In genomic region chr19:5874969-5875480, GRCm38 (mm10) we compare ENCODE assay signal across 8 mouse cellular contexts. TPM values are rescaled to one million over a fixed set of nuclear protein-coding genes. Genes with fewer than 3 reads are reported as not detected.
DNase-seq lines count a peak whose midpoint lies in the region; ATAC-seq lines count a peak whose summit lies in the region.

Gene Frmd8 (minus strand): TSS chr19:5875274.

- ATAC-seq in megakaryocyte progenitor cell, adult 5-6 weeks (replicated peaks; ENCODE audit: poor library complexity), result peak; percentile 81

- peak; percentile 91 for DNase-seq in adipocyte (ENCODE audit: low spot score)
- peak; percentile 98 for DNase-seq in embryo, embryonic 10 days (ENCODE audit: low spot score)
- peak; percentile 92 for DNase-seq in gastrocnemius, postnatal 10 days
- peak; percentile 98 for DNase-seq in induced T-regulatory cell, adult 2 months (ENCODE audit: low read depth)
- peak; percentile 85 to 94 for DNase-seq in left cerebral cortex, adult 9 months (ENCODE audit: low spot score in 2 of 2)
- DNase-seq in right cerebral cortex, postnatal 14 days, result peak; percentile 91
- DNase-seq in urinary bladder, postnatal 36 days (ENCODE audit: low spot score in 2 of 2), result peak; percentile 90 to 93

RNA-seq across cellular contexts. Expression of gene Frmd8, which starts in this region (rescaled TPM):
- total RNA-seq in gastrocnemius, postnatal 10 days (2021), result 10 to 100 TPM in 1 of 2 experiments, 1 to 10 TPM in 1; 7.4 to 10.3 TPM
- 15.7 and 16.3 TPM in 2 replicates for total RNA-seq in megakaryocyte progenitor cell, adult 5-6 weeks (2015)
- total RNA-seq in megakaryocyte progenitor cell, adult 5-6 weeks (2017), result 16.2 and 17.7 TPM in 2 replicates

Comparison
In these comparisons a context has a peak if more than half of its experiments do, and no peak if none do; other contexts are left out.
1. Peak in every context shown above with its lines: DNase-seq and ATAC-seq.